In genomic region chr9:123486635-123487034, GRCm38 (mm10) we compare ENCODE assay signal across 24 mouse cellular contexts. TPM values are rescaled to one million over a fixed set of nuclear protein-coding genes. Genes with fewer than 3 reads are reported as not detected.
DNase-seq lines count a peak whose midpoint lies in the region; ATAC-seq and TF ChIP-seq lines count a peak whose summit lies in the region.
"Had no signal": no experiment of that assay in that cellular context is flagged by ENCODE, and none has a peak within 500 bp of the region (broad histone marks: within the 10 kb centered on the region; RNA-seq: fewer than 3 reads in every experiment).

No protein-coding gene starts in this region.

- TF ChIP-seq EP300 in heart, adult 2 months (IDR thresholded peaks at IDR 0.05; ENCODE audit: insufficient read depth, low read depth, low read length): no peak
- no peak for TF ChIP-seq EP300 in stomach, postnatal 0 days (optimal IDR thresholded peaks at IDR 0.05)

- intact Hi-C loops in heart, adult 2 months (cut with DNase I): no loop called here
- intact Hi-C loops in heart, postnatal 10 days (cut with DNase I): no loop called here

- peaks cover 9% of the 10 kb centered on the region for H3K79me2 ChIP-seq in heart, adult 2 months (replicated peaks; ENCODE audit: control insufficient read depth, insufficient read depth, low read length)
- peaks cover 40% of the 10 kb centered on the region for H3K79me2 ChIP-seq in liver, adult 2 months (ENCODE audit: control insufficient read depth, insufficient read depth, low read length)

- TF ChIP-seq CTCF in heart, adult 2 months (IDR thresholded peaks at IDR 0.05): no peak
- TF ChIP-seq CTCF in liver, adult 2 months (IDR thresholded peaks at IDR 0.05; ENCODE audit: low read depth, low read length): no peak
- TF ChIP-seq CTCF in stomach, postnatal 0 days (IDR thresholded peaks at IDR 0.05; ENCODE audit: low read depth): no peak

- TF ChIP-seq POLR2A in heart, adult 2 months (IDR thresholded peaks at IDR 0.05; ENCODE audit: insufficient read depth, low read depth, low read length): 0 out of 2 replicates have a peak, but pooled peaks have one; percentile 16
- TF ChIP-seq POLR2A in liver, adult 2 months (IDR thresholded peaks at IDR 0.05; ENCODE audit: extremely low read depth, insufficient read depth, low read length): no peak

- peak overlapping the region; percentile 32 for H3K27ac ChIP-seq in heart, adult 2 months
- no peak overlapping the region for H3K27ac ChIP-seq in liver, adult 2 months (replicated peaks; ENCODE audit: insufficient read depth, low read depth, low read length)
- no peak overlapping the region for H3K27ac ChIP-seq in liver, embryonic 11.5 days (ENCODE audit: low read depth, low read length)
- no peak overlapping the region for H3K27ac ChIP-seq in intestine, embryonic 16.5 days (ENCODE audit: low read length)
- H3K27ac ChIP-seq in stomach, postnatal 0 days (replicated peaks): peak overlapping the region; percentile 35; the same call in 1 of the 2 replicates
- H3K27ac ChIP-seq: forebrain, embryonic 15.5 days; hindbrain, postnatal 0 days; limb, embryonic 10.5 days; limb, embryonic 15.5 days; midbrain, embryonic 13.5 days; neural tube, embryonic 13.5 days had no signal

- H3K4me1 ChIP-seq in heart, adult 2 months (ENCODE audit: control insufficient read depth, insufficient read depth, low read length): peaks cover 48% of the 10 kb centered on the region
- H3K4me1 ChIP-seq in liver, adult 2 months (ENCODE audit: control insufficient read depth, insufficient read depth, low read length): peaks cover 15% of the 10 kb centered on the region
- peaks cover 40% of the 10 kb centered on the region for H3K4me1 ChIP-seq in liver, embryonic 11.5 days (replicated peaks; ENCODE audit: control insufficient read depth, insufficient read depth, low read length)
- H3K4me1 ChIP-seq in intestine, embryonic 16.5 days (ENCODE audit: control insufficient read depth, insufficient read depth, low read length): peaks cover 59% of the 10 kb centered on the region
- peaks cover 22% of the 10 kb centered on the region for H3K4me1 ChIP-seq in stomach, postnatal 0 days (replicated peaks; ENCODE audit: control insufficient read depth, insufficient read depth)

- H3K27me3 ChIP-seq in heart, adult 2 months (ENCODE audit: control insufficient read depth, insufficient read depth, low read length): no peaks in the 10 kb centered on the region
- no peaks in the 10 kb centered on the region for H3K27me3 ChIP-seq in liver, adult 2 months (ENCODE audit: control insufficient read depth, insufficient read depth, low read length)
- no peaks in the 10 kb centered on the region for H3K27me3 ChIP-seq in liver, embryonic 11.5 days (replicated peaks; ENCODE audit: control insufficient read depth, insufficient read depth, low read length)
- no peaks in the 10 kb centered on the region for H3K27me3 ChIP-seq in intestine, embryonic 16.5 days (replicated peaks; ENCODE audit: control insufficient read depth, insufficient read depth, low read length)
- no peaks in the 10 kb centered on the region for H3K27me3 ChIP-seq in stomach, postnatal 0 days (ENCODE audit: control insufficient read depth, insufficient read depth, low read length)
- H3K27me3 ChIP-seq: forebrain, embryonic 15.5 days; limb, embryonic 15.5 days; midbrain, embryonic 13.5 days; neural tube, embryonic 13.5 days had no signal

- no peak overlapping the region for H3K4me3 ChIP-seq in heart, adult 2 months
- H3K4me3 ChIP-seq in liver, adult 2 months (ENCODE audit: insufficient read depth, low read depth, low read length): no peak overlapping the region
- no peak overlapping the region for H3K4me3 ChIP-seq in liver, embryonic 11.5 days (ENCODE audit: low read depth, low read length)
- H3K4me3 ChIP-seq in intestine, embryonic 16.5 days (ENCODE audit: low read length): no peak overlapping the region
- no peak overlapping the region for H3K4me3 ChIP-seq in stomach, postnatal 0 days (ENCODE audit: low read depth, low read length)
- H3K4me3 ChIP-seq: forebrain, embryonic 15.5 days; limb, embryonic 10.5 days; limb, embryonic 15.5 days; midbrain, embryonic 13.5 days; neural tube, embryonic 13.5 days had no signal

- H3K36me3 ChIP-seq in heart, adult 2 months (ENCODE audit: control insufficient read depth, insufficient read depth, low read length): peaks cover 55% of the 10 kb centered on the region
- peaks cover 1% of the 10 kb centered on the region; the same call in 1 of the 2 replicates for H3K36me3 ChIP-seq in liver, adult 2 months (ENCODE audit: control insufficient read depth, insufficient read depth, low read length)
- H3K36me3 ChIP-seq in liver, embryonic 11.5 days (ENCODE audit: control insufficient read depth, insufficient read depth, low read length): peaks cover 14% of the 10 kb centered on the region
- peaks cover 9% of the 10 kb centered on the region; the same call in 1 of the 2 replicates for H3K36me3 ChIP-seq in intestine, embryonic 16.5 days (ENCODE audit: control insufficient read depth, insufficient read depth, low read length)
- H3K36me3 ChIP-seq in stomach, postnatal 0 days (ENCODE audit: control insufficient read depth, insufficient read depth, low read length): 0 out of 2 replicates have a peak, but pooled peaks cover 3% of the 10 kb centered on the region
- H3K36me3 ChIP-seq: forebrain, embryonic 15.5 days; midbrain, embryonic 13.5 days; neural tube, embryonic 13.5 days had no signal

- no peak overlapping the region for H3K4me2 ChIP-seq in liver, embryonic 11.5 days
- no peak overlapping the region for H3K4me2 ChIP-seq in intestine, embryonic 16.5 days (ENCODE audit: low read depth, low read length)
- no peak overlapping the region for H3K4me2 ChIP-seq in stomach, postnatal 0 days (replicated peaks; ENCODE audit: low read depth)
- H3K4me2 ChIP-seq: forebrain, embryonic 15.5 days; limb, embryonic 15.5 days; midbrain, embryonic 13.5 days; neural tube, embryonic 13.5 days had no signal

- DNase-seq in heart, adult 2 months: no peak
- no peak for DNase-seq in heart, postnatal 10 days
- peak; percentile 62 for DNase-seq in liver, adult 2 months (ENCODE audit: extremely low read depth, low read depth, low spot score)
- DNase-seq in liver, embryonic 11.5 days (ENCODE audit: low spot score): no peak
- no peak for DNase-seq in stomach, postnatal 0 days (ENCODE audit: low spot score)
- DNase-seq in adipocyte (ENCODE audit: low spot score): no peak
- DNase-seq in urinary bladder, postnatal 36 days (ENCODE audit: low spot score in 2 of 2): no peak
- DNase-seq: adrenal gland, adult 2 months; adrenal gland, postnatal 36 days; cerebellum, adult 2 months; cerebellum, postnatal 14 days; kidney, adult 11 months; kidney, postnatal 14 days; layer of hippocampus, adult 9-11 months; lung, postnatal 36 days; thymus, postnatal 14 days had no signal

- no peak for ATAC-seq in liver, embryonic 11.5 days (replicated peaks; ENCODE audit: low FRiP score)
- ATAC-seq in intestine, embryonic 16.5 days: peak; percentile 49
- no peak for ATAC-seq in stomach, postnatal 0 days (ENCODE audit: low FRiP score, low TSS enrichment)
- ATAC-seq: CD4-positive, CD25-positive, alpha-beta regulatory T cell, adult 4 months; forebrain, embryonic 15.5 days; hindbrain, postnatal 0 days; midbrain, embryonic 13.5 days had no signal

- no peaks in the 10 kb centered on the region for H3K9me3 ChIP-seq in liver, embryonic 11.5 days (ENCODE audit: control insufficient read depth, low read length)
- H3K9me3 ChIP-seq in intestine, embryonic 16.5 days (ENCODE audit: control insufficient read depth, low read length): no peaks in the 10 kb centered on the region
- H3K9me3 ChIP-seq in stomach, postnatal 0 days (ENCODE audit: control insufficient read depth, low read length): no peaks in the 10 kb centered on the region
- H3K9me3 ChIP-seq: forebrain, embryonic 15.5 days; limb, embryonic 10.5 days; limb, embryonic 15.5 days; midbrain, embryonic 13.5 days; neural tube, embryonic 13.5 days had no signal

- H3K9ac ChIP-seq in heart, adult 2 months (ENCODE audit: low read depth, low read length): peak overlapping the region; percentile 17
- H3K9ac ChIP-seq in liver, adult 2 months (ENCODE audit: low read depth, low read length): no peak overlapping the region
- no peak overlapping the region for H3K9ac ChIP-seq in liver, embryonic 11.5 days (ENCODE audit: low read depth, low read length)
- no peak overlapping the region; the same call in 1 of the 2 replicates for H3K9ac ChIP-seq in intestine, embryonic 16.5 days (ENCODE audit: low read depth, low read length)
- no peak overlapping the region for H3K9ac ChIP-seq in stomach, postnatal 0 days (ENCODE audit: low read length)
- H3K9ac ChIP-seq: forebrain, embryonic 15.5 days; limb, embryonic 15.5 days; midbrain, embryonic 13.5 days; neural tube, embryonic 13.5 days had no signal

- 63% methylated on average over 3 of the region's 3 CpGs for WGBS in heart, adult 2 months
- WGBS in liver, adult 2 months: 74% methylated on average over 3 of the region's 3 CpGs
- 62% methylated on average over 3 of the region's 3 CpGs for WGBS in liver, embryonic 11.5 days
- 64% methylated on average over 3 of the region's 3 CpGs for WGBS in intestine, embryonic 16.5 days
- 46% methylated on average over 3 of the region's 3 CpGs for WGBS in stomach, postnatal 0 days

RNA-seq across cellular contexts. Expression of gene Limd1, which starts 8.1 kb away (rescaled TPM):
- total RNA-seq in heart, adult 2 months (2021): 10 to 100 TPM; 33.7 to 48.9 TPM
- 34.6 and 50.0 TPM in 2 replicates for polyA plus RNA-seq in heart, adult 2 months (2012; rRNA removed)
- total RNA-seq in heart, postnatal 10 days (2021): 10 to 100 TPM; 49.6 to 53.5 TPM
- total RNA-seq in liver, adult 2 months (2014; rRNA removed): 19.7 and 22.2 TPM in 2 replicates
- polyA plus RNA-seq in liver, adult 2 months (2012; rRNA removed): 15.9 and 24.6 TPM in 2 replicates
- polyA plus RNA-seq in liver, embryonic 11.5 days (2014; fragmentation: Nextera tagmentation; extraction: Ambion mirVana): 41.7 and 42.2 TPM in 2 replicates
- polyA plus RNA-seq in intestine, embryonic 16.5 days (2015; fragmentation: Nextera tagmentation; extraction: Ambion mirVana): 51.5 and 55.7 TPM in 2 replicates
- polyA plus RNA-seq in stomach, postnatal 0 days (2015; fragmentation: Nextera tagmentation; extraction: Ambion mirVana): 22.2 and 23.2 TPM in 2 replicates

RNA-seq across cellular contexts. Expression of gene Sacm1l, which starts 42.9 kb away (rescaled TPM):
- 10 to 100 TPM; 35.4 to 36.8 TPM for total RNA-seq in heart, adult 2 months (2021)
- 8.3 and 18.9 TPM in 2 replicates for polyA plus RNA-seq in heart, adult 2 months (2012; rRNA removed)
- total RNA-seq in heart, postnatal 10 days (2021): 10 to 100 TPM; 43.5 to 45.3 TPM
- total RNA-seq in liver, adult 2 months (2014; rRNA removed): 62.3 and 74.3 TPM in 2 replicates
- 7.7 and 9.4 TPM in 2 replicates for polyA plus RNA-seq in liver, adult 2 months (2012; rRNA removed)
- 44.5 and 55.3 TPM in 2 replicates for polyA plus RNA-seq in liver, embryonic 11.5 days (2014; fragmentation: Nextera tagmentation; extraction: Ambion mirVana)
- 74.4 and 87.4 TPM in 2 replicates for polyA plus RNA-seq in intestine, embryonic 16.5 days (2015; fragmentation: Nextera tagmentation; extraction: Ambion mirVana)
- 33.6 TPM in 2 replicates for polyA plus RNA-seq in stomach, postnatal 0 days (2015; fragmentation: Nextera tagmentation; extraction: Ambion mirVana)

Comparison
In these comparisons a context has a peak if more than half of its experiments do, and no peak if none do; other contexts are left out.
1. H3K27ac ChIP-seq: peak in heart, adult 2 months (single experiment) and stomach, postnatal 0 days (single experiment); none in liver, adult 2 months (single experiment), liver, embryonic 11.5 days (single experiment) and intestine, embryonic 16.5 days (single experiment).